Mouse (Mus musculus) Muller cell, postnatal 12 days (primary cell): ENCODE results near the gene Stat2.
"Not testable (repeated sequence)": the region's sequence is repeated elsewhere in the genome, so short reads cannot be mapped to it uniquely, and the experiment has no call there.

ENCODE experiments used
- DNase-seq: peaks from one replicate; pipeline ENCODE4 v3.0.0-alpha.2; 2015; ENCODE audit errors: inconsistent ontology term

Stat2 gene

GRCm38 (mm10) chr10:128298243-128298642, 27.9 kb downstream of the Stat2 start:
- DNase-seq, result no peak

DNA sequence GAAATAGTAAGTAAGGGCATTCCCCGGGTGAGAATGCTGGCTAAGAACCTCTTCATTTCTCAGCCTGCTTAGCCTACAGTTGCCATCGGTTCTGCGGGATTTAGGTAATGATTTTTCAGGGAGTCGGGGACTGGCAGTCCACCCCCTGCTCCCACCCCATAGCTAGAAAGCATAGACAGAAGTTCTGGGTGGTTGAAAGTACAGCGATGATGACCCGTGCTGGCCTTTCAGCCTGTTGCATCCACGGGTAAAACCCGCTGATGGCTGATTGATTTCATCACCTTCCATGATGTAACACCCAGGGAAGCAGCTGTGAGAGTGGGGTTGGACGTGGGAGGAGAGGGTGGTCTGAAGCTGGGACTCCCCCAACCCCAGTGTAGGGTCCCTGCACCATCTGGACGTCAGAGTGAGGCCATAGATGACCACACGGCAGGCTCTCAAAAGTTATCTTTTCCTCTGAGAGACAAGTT, 28.4 kb downstream of the Stat2 start, which contains the start of gene Il23a:
TSS of gene Il23a (minus strand) at position 51 of the 470 bp plus-strand sequence.
- no peak for DNase-seq

GRCm38 (mm10) chr10:128302357-128302756, 32.0 kb downstream of the Stat2 start:
- no peak for DNase-seq

DNA sequence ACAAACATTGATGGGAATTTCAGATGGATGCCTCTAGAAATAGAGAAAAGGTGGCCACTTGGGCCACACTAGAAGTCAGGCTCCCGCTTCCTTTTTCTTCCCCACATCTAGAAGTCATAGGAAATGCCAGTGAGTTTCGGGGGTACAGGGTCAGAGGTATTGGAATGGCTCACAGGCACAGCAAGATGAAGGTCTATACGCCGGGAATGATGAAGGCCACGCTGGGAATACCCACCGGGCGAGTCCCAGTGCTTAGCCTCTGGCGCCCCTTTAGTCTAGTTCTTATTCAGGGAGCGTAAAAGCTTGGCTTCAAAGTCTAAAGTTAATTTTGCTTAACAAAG, 32.4 kb downstream of the Stat2 start:
- DNase-seq, result no peak

DNA sequence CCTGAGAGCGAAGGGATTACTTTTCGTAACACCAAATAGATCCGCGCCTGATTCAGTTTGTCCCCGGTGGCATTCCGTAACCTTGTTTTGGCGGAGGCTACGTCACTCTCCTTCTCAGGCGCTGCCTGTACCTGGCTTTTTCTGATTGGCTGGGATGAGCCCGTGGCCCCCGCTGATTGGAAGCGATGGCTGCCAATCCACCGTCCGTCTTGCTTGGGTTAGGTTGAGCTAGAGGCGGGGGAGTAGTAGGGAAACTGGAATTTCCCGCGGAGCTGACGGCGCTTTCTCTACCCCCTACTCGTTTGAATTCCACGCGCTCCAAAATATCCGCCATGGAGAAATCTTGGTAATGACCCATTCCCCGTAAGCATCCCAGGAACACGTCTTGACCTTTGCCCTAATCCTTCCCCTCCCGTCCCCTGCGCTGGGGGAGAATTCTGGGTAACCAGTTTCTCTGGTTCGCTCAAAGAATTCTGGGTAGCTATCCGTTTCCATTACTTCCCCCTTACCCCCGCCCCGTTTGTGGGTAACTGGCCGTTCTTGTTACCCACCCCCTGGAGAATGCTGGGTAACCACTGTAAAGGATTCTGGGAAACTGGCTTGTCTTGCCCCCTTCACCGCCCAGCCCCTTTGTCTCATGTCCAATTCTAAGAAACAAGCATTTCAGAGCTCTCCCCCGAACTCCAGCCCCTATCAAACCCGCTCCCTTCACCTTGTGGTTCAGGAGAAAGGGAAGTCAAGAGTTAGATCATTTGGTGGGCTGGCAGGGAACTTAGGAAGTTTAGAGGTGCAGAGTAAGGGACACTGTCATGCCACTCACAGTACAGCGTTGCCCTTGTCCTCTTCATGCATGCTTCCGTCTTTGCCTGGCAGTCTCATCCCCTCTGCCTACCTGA, 33.0 kb downstream of the Stat2 start, which contains the start of gene Pan2:
TSS of gene Pan2 (plus strand) at position 210 of the 896 bp plus-strand sequence.
- DNase-seq, result peak; percentile 100

- no peak for DNase-seq
Measured at GRCm38 (mm10) chr10:128309654-128310053, 39.3 kb downstream of the Stat2 start.

GRCm38 (mm10) chr10:128310177-128310576, 39.8 kb downstream of the Stat2 start:
- DNase-seq, result no peak

GRCm38 (mm10) chr10:128310902-128311301, 40.5 kb downstream of the Stat2 start:
- no peak for DNase-seq

- DNase-seq, result no peak
Measured at GRCm38 (mm10) chr10:128315578-128315977, 45.2 kb downstream of the Stat2 start.

DNA sequence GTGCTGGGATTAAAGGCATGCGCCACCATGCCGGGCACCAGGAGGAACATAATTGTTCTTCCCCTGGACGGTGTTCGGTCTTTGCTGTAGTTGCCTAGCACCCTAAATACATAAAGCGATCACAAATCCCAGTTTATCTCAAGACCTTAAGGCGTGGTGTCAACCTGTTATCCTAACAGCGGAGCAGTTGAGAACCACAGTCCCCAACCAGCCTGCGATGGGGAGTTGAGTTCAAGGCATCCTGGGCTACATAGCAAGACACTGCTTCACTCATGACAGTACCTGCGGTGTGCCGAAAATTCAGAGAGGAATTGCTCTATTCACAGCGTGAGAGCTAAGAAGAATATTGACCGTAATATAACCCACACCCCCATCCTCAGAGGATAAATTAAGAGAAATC, 51.3 kb downstream of the Stat2 start:
- no peak for DNase-seq

- DNase-seq, result peak; percentile 89
Measured at GRCm38 (mm10) chr10:128322141-128323108, 52.1 kb downstream of the Stat2 start, which contains the start of gene Cnpy2. Gene Cnpy2 (plus strand): TSS chr10:128322459.

- DNase-seq, result no peak
Measured at GRCm38 (mm10) chr10:128323516-128323915, 53.2 kb downstream of the Stat2 start.

DNA sequence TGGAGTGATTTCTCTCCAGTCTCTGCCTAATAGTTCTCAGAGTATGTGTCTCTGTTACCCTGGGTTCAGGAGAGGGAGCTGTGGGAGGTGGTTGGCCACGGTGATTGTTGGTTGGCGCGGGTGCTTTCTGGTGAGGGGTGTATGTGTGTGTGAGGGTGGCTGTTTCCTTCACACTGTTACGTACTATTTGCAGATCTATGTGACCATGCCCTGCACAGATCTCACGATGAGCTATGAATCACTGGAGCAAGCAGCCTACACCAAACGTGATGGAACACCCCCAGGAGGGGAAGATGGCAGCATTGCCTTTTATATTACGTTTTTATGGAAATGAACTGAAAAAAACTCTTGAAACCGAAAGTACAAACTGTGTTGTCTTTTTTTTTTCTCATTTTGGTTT, 56.5 kb downstream of the Stat2 start:
- no peak for DNase-seq

DNA sequence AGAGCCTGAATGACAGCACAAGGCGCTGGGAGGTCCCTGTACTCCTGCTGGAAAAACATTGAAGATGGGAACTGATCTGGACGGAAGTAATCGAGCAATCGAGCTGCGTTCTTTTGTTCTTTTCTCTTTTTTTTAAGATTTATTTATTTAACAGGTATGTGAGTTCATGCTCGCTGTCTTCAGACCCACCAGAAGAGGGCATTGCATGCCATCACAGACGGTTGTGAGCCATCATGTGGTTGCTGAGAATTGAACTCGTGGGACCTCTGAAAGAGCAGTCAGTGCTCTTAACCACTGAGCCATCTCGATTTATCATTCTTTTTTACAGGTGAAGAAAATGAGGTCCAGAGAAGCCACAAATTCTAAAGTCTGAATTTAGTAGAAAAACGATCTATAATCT, 57.3 kb downstream of the Stat2 start:
- DNase-seq, result no peak

- not testable (repeated sequence) for DNase-seq
Measured at GRCm38 (mm10) chr10:128332358-128333249, 62.2 kb downstream of the Stat2 start.

DNA sequence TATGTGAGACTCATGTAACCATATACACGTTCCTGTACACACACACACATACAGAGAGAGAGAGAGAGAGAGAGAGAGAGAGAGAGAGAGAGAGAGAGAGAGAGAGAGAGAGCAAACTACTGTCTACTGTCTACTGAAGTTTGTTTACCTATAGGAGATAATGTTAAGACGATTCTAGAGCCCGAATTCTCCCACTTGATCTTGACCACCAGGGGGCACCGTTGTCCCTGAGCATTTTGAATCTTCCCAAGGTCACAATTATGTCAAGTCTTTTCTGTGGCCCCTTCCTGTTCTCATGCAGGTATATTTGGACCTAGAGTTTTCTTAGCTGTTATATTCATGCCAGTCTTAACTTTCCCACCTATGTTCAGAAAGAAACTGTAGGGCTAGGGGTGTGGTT, 65.2 kb downstream of the Stat2 start:
- peak; percentile 68 for DNase-seq

DNA sequence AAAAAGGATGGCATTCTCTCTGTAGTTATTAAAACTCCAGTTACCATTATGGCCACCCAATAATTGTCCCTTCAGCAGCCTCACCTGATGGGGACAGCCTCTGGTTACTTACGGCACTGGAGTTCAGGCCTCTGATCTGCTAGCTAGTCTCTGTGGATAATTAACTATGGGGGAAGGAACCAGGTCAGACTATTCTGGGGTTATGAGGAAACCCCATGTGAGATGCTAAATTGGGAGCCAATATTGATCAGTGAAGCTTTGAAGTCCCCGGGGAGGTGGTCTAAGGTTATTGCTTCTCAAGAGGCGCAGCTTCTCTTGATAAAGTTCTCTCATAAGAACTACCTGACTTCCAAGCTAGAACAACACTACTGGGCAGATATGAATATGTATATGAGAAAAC, 65.8 kb downstream of the Stat2 start:
- DNase-seq, result no peak

DNA sequence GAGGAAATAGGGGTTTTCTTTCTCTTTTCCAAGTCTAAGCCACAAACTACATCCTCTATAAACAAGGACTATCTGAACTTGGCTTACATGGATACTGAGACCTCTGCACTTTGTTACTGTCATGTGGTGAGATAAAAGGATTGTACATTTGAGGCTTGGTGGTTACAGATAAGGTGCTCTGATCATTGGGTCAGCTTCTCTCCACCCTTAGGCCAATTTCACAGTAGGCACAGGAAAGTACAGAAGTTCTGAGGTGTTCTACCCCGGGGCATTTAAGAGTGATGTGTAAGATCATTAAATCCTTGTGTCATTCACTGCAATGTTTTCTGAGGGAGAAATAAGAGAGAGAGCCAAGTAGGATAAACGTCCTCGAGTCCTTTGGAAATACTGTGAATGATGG, 66.2 kb downstream of the Stat2 start:
- DNase-seq, result no peak

DNA sequence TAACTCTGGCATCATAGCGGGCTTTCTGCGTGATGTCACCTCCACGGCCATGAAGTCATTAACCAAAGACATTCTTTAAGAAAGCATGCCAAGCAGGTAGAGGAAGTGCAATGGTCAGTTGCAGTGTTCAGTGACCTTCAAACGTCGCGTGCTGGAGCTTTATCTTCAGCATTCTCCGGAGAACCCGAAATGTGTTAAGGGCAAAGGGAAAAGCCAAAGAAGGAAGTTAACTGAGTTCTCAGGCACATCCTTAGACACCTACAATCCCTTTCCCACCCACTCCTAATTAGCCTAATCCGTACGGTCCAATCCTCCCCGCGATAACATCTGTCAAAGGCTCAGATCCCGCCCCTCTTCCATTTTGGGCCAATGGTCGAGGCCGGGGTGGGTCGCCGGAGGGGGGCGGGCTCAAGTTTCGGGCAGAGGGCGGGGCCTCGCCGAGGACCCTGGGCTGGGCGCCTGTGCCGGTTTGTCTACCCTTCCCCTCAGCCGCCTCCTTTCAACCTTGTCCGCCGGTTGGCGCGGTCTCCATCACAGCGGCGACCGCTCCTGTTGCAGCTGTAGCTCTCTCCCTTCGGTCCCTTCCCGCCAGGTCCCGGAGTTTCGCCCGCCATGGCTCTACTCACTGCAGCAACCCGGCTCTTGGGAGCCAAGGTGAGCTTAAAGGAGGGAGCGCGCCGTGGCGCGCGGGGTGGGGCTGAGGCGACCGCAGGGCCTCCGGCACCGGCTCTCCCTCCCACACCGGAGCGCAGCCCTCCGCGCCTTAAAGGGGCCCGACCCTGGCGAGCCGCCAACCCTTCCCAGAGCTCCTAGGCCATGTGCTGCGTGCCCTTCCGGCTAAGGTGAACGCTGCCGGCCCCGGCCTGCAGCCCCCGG, 67.2 kb downstream of the Stat2 start, which contains the start of gene Cs:
TSS of gene Cs (plus strand) at position 429 of the 876 bp plus-strand sequence.
- DNase-seq, result peak; percentile 97

- no peak for DNase-seq
Measured at GRCm38 (mm10) chr10:128338415-128338814, 68.1 kb downstream of the Stat2 start.
